Mouse (Mus musculus) forebrain, postnatal 0 days (tissue): ENCODE measurements at regions not wholly inside any gene's neighbourhood (a gene's known extent, or its start where the extent isn't known, plus 50 kb on each side); places are given as distances from the start of the nearest gene placed in this dataset.

Source experiments
- ATAC-seq: fragments of 200-750 bp; cut with Nextera tagmentation; 2 replicates; pipeline ENCODE4 v1.8.0; 2017; ENCODE audit warnings: mild to moderate bottlenecking, moderate library complexity
- DNase-seq: peaks from one replicate; pipeline ENCODE4 v3.0.0-alpha.2; 2015
- H3K27ac ChIP-seq: fragments of 300-500 bp; sonication (generic); 2 replicates; pipeline ENCODE4 v1.5.1; 2014; ENCODE audit warnings: low read depth, mild to moderate bottlenecking, antibody characterized with exemption, low read length, moderate library complexity, mixed read lengths
- H3K27me3 ChIP-seq: fragments of 300-500 bp; sonication (generic); 2 replicates; pipeline ENCODE4 v1.6.1; 2014; ENCODE audit warnings: mild to moderate bottlenecking, low read length, mixed read lengths; ENCODE audit not compliant: insufficient read depth
- H3K36me3 ChIP-seq: fragments of 300-500 bp; sonication (generic); 2 replicates; pipeline ENCODE4 v1.6.1; 2014; ENCODE audit warnings: mild to moderate bottlenecking, moderate library complexity; ENCODE audit not compliant: insufficient read depth
- H3K4me1 ChIP-seq: fragments of 300-500 bp; sonication (generic); 2 replicates; pipeline ENCODE4 v1.6.1; 2014; ENCODE audit warnings: antibody characterized with exemption; ENCODE audit not compliant: insufficient read depth
- H3K4me2 ChIP-seq: fragments of 300-500 bp; sonication (generic); 2 replicates; pipeline ENCODE4 v1.6.1; 2014; ENCODE audit warnings: low read depth, mild to moderate bottlenecking, moderate library complexity
- H3K4me3 ChIP-seq: fragments of 300-500 bp; sonication (generic); 2 replicates; pipeline ENCODE4 v1.5.1; 2014; ENCODE audit warnings: low read depth, low read length, mixed read lengths
- H3K9ac ChIP-seq: fragments of 300-500 bp; sonication (generic); 2 replicates; pipeline ENCODE4 v1.6.1; 2014; ENCODE audit warnings: mild to moderate bottlenecking
- H3K9me3 ChIP-seq: fragments of 300-500 bp; sonication (generic); 2 replicates; pipeline ENCODE4 v1.6.1; 2016; ENCODE audit warnings: low read length
- CTCF ChIP-seq: sonication (generic); IDR thresholded peaks from 2 replicates; pipeline ENCODE4 v1.5.1; 2016; ENCODE audit warnings: antibody characterized with exemption, control low read depth, low read depth
- WGBS: fragments of 180-500 bp; shearing (Covaris S2); extraction: QIAGEN DNeasy Blood & Tissue Kit; methylation state at CpG from one replicate; pipeline ENCODE4 v1.1.7; 2014; 5-methylcytosine and 5-hydroxymethylcytosine counted together

- Histone ChIP-seq H3K4me1 (no peaks in the 10 kb centered on the region), H3K27ac (no peak overlapping the region), H3K9ac (no peak overlapping the region), H3K27me3 (no peaks in the 10 kb centered on the region), H3K36me3 (no peaks in the 10 kb centered on the region), H3K9me3 (no peaks in the 10 kb centered on the region), H3K4me2 (no peak overlapping the region), H3K4me3 (no peak overlapping the region)
- WGBS = 81% methylated on average over 4 of the region's 4 CpGs
- DNase-seq (no peak), ATAC-seq (no peak)
- TF ChIP-seq CTCF = no peak
These were observed 83.0 kb upstream of the Ptger4 start for GRCm38 (mm10) chr15:5326996-5327395.

GRCm38 (mm10) chr15:5321691-5322090, 77.7 kb upstream of the Ptger4 start:
- Histone ChIP-seq H3K27ac (no peak overlapping the region), H3K27me3 (no peaks in the 10 kb centered on the region), H3K4me2 (no peak overlapping the region), H3K36me3 (no peaks in the 10 kb centered on the region), H3K9me3 (no peaks in the 10 kb centered on the region), H3K9ac (no peak overlapping the region), H3K4me3 (no peak overlapping the region), H3K4me1 (no peaks in the 10 kb centered on the region)
- no peak for TF ChIP-seq CTCF
- no peak for ATAC-seq
- no peak for DNase-seq

- TF ChIP-seq CTCF = no peak
- H3K27me3 ChIP-seq = no peaks in the 10 kb centered on the region
- no peaks in the 10 kb centered on the region for H3K4me1 ChIP-seq
- no peaks in the 10 kb centered on the region for H3K36me3 ChIP-seq
- H3K4me3 ChIP-seq = no peak overlapping the region
- no peak overlapping the region for H3K4me2 ChIP-seq
- H3K27ac ChIP-seq = no peak overlapping the region
- ATAC-seq = no peak
- 82% methylated on average over 6 of the region's 6 CpGs for WGBS
- no peak overlapping the region for H3K9ac ChIP-seq
- no peaks in the 10 kb centered on the region for H3K9me3 ChIP-seq
- no peak for DNase-seq
These were observed 68.2 kb upstream of the Ptger4 start for GRCm38 (mm10) chr15:5312231-5312630.

- no peak overlapping the region for H3K9ac ChIP-seq
- H3K4me1 ChIP-seq = no peaks in the 10 kb centered on the region
- H3K27ac ChIP-seq = no peak overlapping the region
- H3K4me2 ChIP-seq = no peak overlapping the region
- 89% methylated on average over 3 of the region's 3 CpGs for WGBS
- no peak overlapping the region for H3K4me3 ChIP-seq
- TF ChIP-seq CTCF = no peak
- no peaks in the 10 kb centered on the region for H3K9me3 ChIP-seq
- no peaks in the 10 kb centered on the region for H3K27me3 ChIP-seq
- ATAC-seq (no peak), DNase-seq (no peak)
- H3K36me3 ChIP-seq = no peaks in the 10 kb centered on the region
These were observed 66.0 kb upstream of the Ptger4 start for GRCm38 (mm10) chr15:5310035-5310434.

- no peak overlapping the region for H3K27ac ChIP-seq
- WGBS = 79% methylated on average over 2 of the region's 2 CpGs
- no peaks in the 10 kb centered on the region for H3K27me3 ChIP-seq
- DNase-seq = no peak
- H3K4me2 ChIP-seq = no peak overlapping the region
- no peaks in the 10 kb centered on the region for H3K36me3 ChIP-seq
- no peak for TF ChIP-seq CTCF
- no peak overlapping the region for H3K4me3 ChIP-seq
- H3K4me1 ChIP-seq = no peaks in the 10 kb centered on the region
- no peak for ATAC-seq
- H3K9me3 ChIP-seq = no peaks in the 10 kb centered on the region
- H3K9ac ChIP-seq = no peak overlapping the region
These were observed 58.4 kb upstream of the Ptger4 start for GRCm38 (mm10) chr15:5302403-5302802.

GRCm38 (mm10) chr15:5299807-5300206, 55.8 kb upstream of the Ptger4 start:
- Histone ChIP-seq H3K9me3 (no peaks in the 10 kb centered on the region), H3K9ac (no peak overlapping the region), H3K27ac (no peak overlapping the region), H3K4me3 (no peak overlapping the region), H3K4me2 (no peak overlapping the region), H3K27me3 (no peaks in the 10 kb centered on the region), H3K36me3 (no peaks in the 10 kb centered on the region), H3K4me1 (no peaks in the 10 kb centered on the region)
- DNase-seq (no peak), ATAC-seq (no peak)
- no peak for TF ChIP-seq CTCF
- 52% methylated on average over 1 of the region's 1 CpGs for WGBS

- Histone ChIP-seq H3K4me1 (no peaks in the 10 kb centered on the region), H3K27me3 (no peaks in the 10 kb centered on the region), H3K4me3 (no peak overlapping the region), H3K9me3 (no peaks in the 10 kb centered on the region), H3K27ac (no peak overlapping the region), H3K9ac (no peak overlapping the region), H3K4me2 (no peak overlapping the region), H3K36me3 (no peaks in the 10 kb centered on the region)
- no peak for TF ChIP-seq CTCF
- DNase-seq (no peak), ATAC-seq (no peak)
- WGBS = 89% methylated on average over 2 of the region's 2 CpGs
These were observed 53.0 kb upstream of the Ptger4 start for GRCm38 (mm10) chr15:5296949-5297348.
